Comparison of ENCODE assay signal across 8 mouse cellular contexts in the genomic region with DNA sequence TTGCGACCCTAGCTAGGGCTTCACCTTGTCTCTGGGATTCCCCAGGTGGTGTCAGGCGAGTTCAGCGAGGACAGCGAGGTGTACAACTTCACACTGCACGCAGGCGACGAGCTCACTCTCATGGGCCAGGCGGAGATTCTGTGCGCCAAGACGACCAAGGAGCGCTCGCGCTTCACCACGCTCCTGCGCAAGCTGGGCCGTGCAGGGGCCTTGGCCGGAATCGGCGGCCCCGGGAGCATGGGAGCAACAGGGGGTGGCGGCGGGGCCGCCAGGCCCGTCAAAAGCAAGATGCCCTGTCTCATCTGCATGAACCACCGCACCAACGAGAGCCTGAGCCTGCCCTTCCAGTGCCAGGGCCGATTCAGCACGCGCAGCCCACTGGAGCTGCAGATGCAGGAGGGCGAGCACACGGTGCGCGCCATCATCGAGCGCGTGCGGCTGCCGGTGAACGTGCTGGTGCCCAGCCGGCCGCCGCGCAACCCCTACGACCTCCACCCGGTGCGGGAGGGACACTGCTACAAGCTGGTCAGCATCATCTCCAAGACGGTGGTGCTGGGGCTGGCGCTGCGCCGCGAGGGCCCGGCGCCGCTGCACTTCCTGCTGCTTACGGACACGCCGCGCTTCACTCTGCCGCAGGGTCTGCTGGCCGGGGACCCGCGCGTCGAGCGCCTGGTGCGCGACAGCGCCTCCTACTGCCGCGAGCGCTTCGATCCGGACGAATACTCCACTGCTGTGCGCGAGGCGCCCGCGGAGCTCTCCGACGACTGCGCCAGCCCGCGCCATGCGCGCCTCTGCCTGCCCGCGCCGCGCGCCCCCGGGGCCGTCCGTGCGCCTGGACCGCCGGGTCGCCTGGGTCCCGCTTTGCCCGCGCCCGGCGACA. TPM values are rescaled to one million over a fixed set of nuclear protein-coding genes. Genes with fewer than 3 reads are reported as not detected.
DNase-seq lines count a peak whose midpoint lies in the region; ATAC-seq and TF ChIP-seq lines count a peak whose summit lies in the region.

No protein-coding gene starts in this region.

- peak overlapping the region; percentile 95 for H3K4me2 ChIP-seq in embryonic facial prominence, embryonic 13.5 days
- H3K4me2 ChIP-seq in heart, embryonic 11.5 days, result peak overlapping the region; percentile 98
- peak overlapping the region; percentile 94 for H3K4me2 ChIP-seq in kidney, embryonic 16.5 days (replicated peaks; ENCODE audit: low read depth, low read length)
- peak overlapping the region; percentile 61 for H3K4me2 ChIP-seq in liver, embryonic 14.5 days (ENCODE audit: low read depth)
- H3K4me2 ChIP-seq in neural tube, embryonic 11.5 days (ENCODE audit: low read depth), result peak overlapping the region; percentile 83

- H3K9me3 ChIP-seq in embryonic facial prominence, embryonic 13.5 days, result no peaks in the 10 kb centered on the region
- H3K9me3 ChIP-seq in heart, embryonic 11.5 days (replicated peaks; ENCODE audit: control insufficient read depth, low read length), result no peaks in the 10 kb centered on the region
- no peaks in the 10 kb centered on the region for H3K9me3 ChIP-seq in kidney, embryonic 16.5 days (ENCODE audit: low read length)
- no peaks in the 10 kb centered on the region for H3K9me3 ChIP-seq in liver, embryonic 14.5 days (ENCODE audit: control insufficient read depth, low read length)
- no peaks in the 10 kb centered on the region for H3K9me3 ChIP-seq in neural tube, embryonic 11.5 days (ENCODE audit: control insufficient read depth, low read length)

- no peak overlapping the region for H3K27ac ChIP-seq in embryonic facial prominence, embryonic 13.5 days
- H3K27ac ChIP-seq in heart, embryonic 11.5 days (ENCODE audit: low read depth, low read length), result no peak overlapping the region
- H3K27ac ChIP-seq in kidney, embryonic 16.5 days (ENCODE audit: low read length), result no peak overlapping the region
- no peak overlapping the region for H3K27ac ChIP-seq in liver, embryonic 14.5 days
- no peak overlapping the region for H3K27ac ChIP-seq in neural tube, embryonic 11.5 days (ENCODE audit: low read depth, low read length)

- peak overlapping the region; percentile 60 for H3K4me3 ChIP-seq in embryonic facial prominence, embryonic 13.5 days
- peak overlapping the region; percentile 60 for H3K4me3 ChIP-seq in heart, embryonic 11.5 days (ENCODE audit: low read depth, low read length)
- H3K4me3 ChIP-seq in kidney, embryonic 16.5 days (ENCODE audit: low read length), result peak overlapping the region; percentile 60
- peak overlapping the region; percentile 22 to 48 for H3K4me3 ChIP-seq in liver, embryonic 14.5 days (ENCODE audit: insufficient read depth in 1 of 2, low read depth in 2 of 2, low read length in 2 of 2)
- H3K4me3 ChIP-seq in neural tube, embryonic 11.5 days (ENCODE audit: low read depth, low read length), result peak overlapping the region; percentile 42

- peak; percentile 45 for DNase-seq in ovary, postnatal 10 days (ENCODE audit: low spot score)
- no peak for DNase-seq in ovary, adult 18-20 months (ENCODE audit: low spot score)
- peak in 1 of 3 experiments; percentile 20 for DNase-seq in liver, embryonic 14.5 days (ENCODE audit: low read depth in 3 of 3, low spot score in 3 of 3)
- DNase-seq in neural tube, embryonic 11.5 days (ENCODE audit: low spot score), result peak; percentile 91
- DNase-seq in testis, postnatal 14 days (ENCODE audit: low spot score), result peak; percentile 71

- H3K9ac ChIP-seq in embryonic facial prominence, embryonic 13.5 days, result peak overlapping the region; percentile 75
- peak overlapping the region; percentile 72 for H3K9ac ChIP-seq in heart, embryonic 11.5 days (ENCODE audit: low read depth, low read length)
- peak overlapping the region; percentile 73 for H3K9ac ChIP-seq in kidney, embryonic 16.5 days (replicated peaks; ENCODE audit: low read length)
- H3K9ac ChIP-seq in liver, embryonic 14.5 days (replicated peaks), result no peak overlapping the region
- H3K9ac ChIP-seq in neural tube, embryonic 11.5 days (ENCODE audit: low read length), result peak overlapping the region; percentile 64

- peaks cover 77% of the 10 kb centered on the region for H3K27me3 ChIP-seq in embryonic facial prominence, embryonic 13.5 days
- peaks cover 66% of the 10 kb centered on the region for H3K27me3 ChIP-seq in heart, embryonic 11.5 days (ENCODE audit: control insufficient read depth, insufficient read depth, low read length)
- peaks cover 15% of the 10 kb centered on the region for H3K27me3 ChIP-seq in kidney, embryonic 16.5 days (ENCODE audit: insufficient read depth, low read length)
- H3K27me3 ChIP-seq in liver, embryonic 14.5 days (ENCODE audit: control insufficient read depth, insufficient read depth, low read length), result peaks cover 50% of the 10 kb centered on the region
- H3K27me3 ChIP-seq in neural tube, embryonic 11.5 days (ENCODE audit: control insufficient read depth, insufficient read depth, low read length), result peaks cover 16% of the 10 kb centered on the region

- H3K4me1 ChIP-seq in embryonic facial prominence, embryonic 13.5 days, result peaks cover 25% of the 10 kb centered on the region
- H3K4me1 ChIP-seq in heart, embryonic 11.5 days (ENCODE audit: control insufficient read depth, insufficient read depth, low read length), result peaks cover 10% of the 10 kb centered on the region
- peaks cover 28% of the 10 kb centered on the region for H3K4me1 ChIP-seq in kidney, embryonic 16.5 days (ENCODE audit: insufficient read depth, low read length)
- peaks cover 0 to 6% of the 10 kb centered on the region in 2 experiments; a peak in 2 of 4 replicates for H3K4me1 ChIP-seq in liver, embryonic 14.5 days (replicated peaks; ENCODE audit: control insufficient read depth in 2 of 2, insufficient read depth in 2 of 2, low read length in 1 of 2)
- H3K4me1 ChIP-seq in neural tube, embryonic 11.5 days (ENCODE audit: control insufficient read depth, insufficient read depth, low read length), result peaks cover 21% of the 10 kb centered on the region

- no peak for TF ChIP-seq EP300 in liver, embryonic 14.5 days (IDR thresholded peaks at IDR 0.05; ENCODE audit: low read depth)

- peak; percentile 53 for TF ChIP-seq CTCF in liver, embryonic 14.5 days (IDR thresholded peaks at IDR 0.05; ENCODE audit: low read depth)

- under 1% methylated on average over 99 of the region's 103 CpGs for WGBS in embryonic facial prominence, embryonic 13.5 days
- under 1% methylated on average over 103 of the region's 103 CpGs for WGBS in heart, embryonic 11.5 days (ENCODE audit: insufficient replicate concordance)
- under 1% methylated on average over 103 of the region's 103 CpGs for WGBS in kidney, embryonic 16.5 days
- under 1% methylated on average over 99 of the region's 103 CpGs for WGBS in liver, embryonic 14.5 days (ENCODE audit: insufficient replicate concordance)
- under 1% methylated on average over 103 of the region's 103 CpGs for WGBS in neural tube, embryonic 11.5 days

- H3K36me3 ChIP-seq in embryonic facial prominence, embryonic 13.5 days, result peaks cover 27% of the 10 kb centered on the region
- peaks cover 12% of the 10 kb centered on the region for H3K36me3 ChIP-seq in heart, embryonic 11.5 days (ENCODE audit: control insufficient read depth, insufficient read depth, low read length)
- peaks cover 15% of the 10 kb centered on the region; the same call in 1 of the 2 replicates for H3K36me3 ChIP-seq in kidney, embryonic 16.5 days (ENCODE audit: insufficient read depth, low read length)
- no peaks in the 10 kb centered on the region for H3K36me3 ChIP-seq in liver, embryonic 14.5 days (replicated peaks; ENCODE audit: control insufficient read depth, insufficient read depth, low read depth)
- 0 out of 2 replicates have a peak, but pooled peaks cover 2% of the 10 kb centered on the region for H3K36me3 ChIP-seq in neural tube, embryonic 11.5 days (ENCODE audit: control insufficient read depth, insufficient read depth, low read length)

- peak; percentile 62; the same call in 1 of the 2 replicates for ATAC-seq in embryonic facial prominence, embryonic 13.5 days (ENCODE audit: insufficient number of reproducible peaks, insufficient read depth, low FRiP score, low TSS enrichment, low read depth)
- peak; percentile 40 for ATAC-seq in heart, embryonic 11.5 days (replicated peaks; ENCODE audit: insufficient number of reproducible peaks, low FRiP score, low TSS enrichment)
- ATAC-seq in kidney, embryonic 16.5 days (ENCODE audit: low FRiP score, low TSS enrichment), result peak; percentile 76
- peak; percentile 38; the same call in 1 of the 2 replicates for ATAC-seq in liver, embryonic 14.5 days (ENCODE audit: insufficient read depth)
- ATAC-seq in neural tube, embryonic 11.5 days (ENCODE audit: insufficient read depth, low FRiP score, low TSS enrichment), result peak; percentile 62; the same call in 1 of the 2 replicates

RNA-seq across cellular contexts. Expression of a gene that starts 8.2 kb away (rescaled TPM):
- polyA plus RNA-seq in embryonic facial prominence, embryonic 13.5 days (2015; fragmentation: Nextera tagmentation; extraction: Ambion mirVana), result not detected in 2 replicates
- not detected in 2 replicates for polyA plus RNA-seq in heart, embryonic 11.5 days (2014; fragmentation: Nextera tagmentation; extraction: Ambion mirVana)
- polyA plus RNA-seq in kidney, embryonic 16.5 days (2015; fragmentation: Nextera tagmentation; extraction: Ambion mirVana), result not detected in 2 replicates
- not detected in 2 replicates for polyA plus RNA-seq in liver, embryonic 14.5 days (2012; rRNA removed)
- not detected in 2 replicates for polyA plus RNA-seq in liver, embryonic 14.5 days (2014; fragmentation: Nextera tagmentation; extraction: Ambion mirVana)
- 2.1 and 2.3 TPM in 2 replicates for polyA plus RNA-seq in neural tube, embryonic 11.5 days (2014; fragmentation: Nextera tagmentation; extraction: Ambion mirVana)

RNA-seq across cellular contexts. Expression of a gene that starts 9.2 kb away (rescaled TPM):
- polyA plus RNA-seq in embryonic facial prominence, embryonic 13.5 days (2015; fragmentation: Nextera tagmentation; extraction: Ambion mirVana), result 0.47 and 1.2 TPM in 2 replicates
- 0.21 and 0.23 TPM in 2 replicates for polyA plus RNA-seq in heart, embryonic 11.5 days (2014; fragmentation: Nextera tagmentation; extraction: Ambion mirVana)
- polyA plus RNA-seq in kidney, embryonic 16.5 days (2015; fragmentation: Nextera tagmentation; extraction: Ambion mirVana), result 0.52 and 0.75 TPM in 2 replicates
- polyA plus RNA-seq in liver, embryonic 14.5 days (2012; rRNA removed), result 0.03 and 0.04 TPM in 2 replicates
- 0.05 TPM in 1 of 2 replicates, not detected in the other for polyA plus RNA-seq in liver, embryonic 14.5 days (2014; fragmentation: Nextera tagmentation; extraction: Ambion mirVana)
- polyA plus RNA-seq in neural tube, embryonic 11.5 days (2014; fragmentation: Nextera tagmentation; extraction: Ambion mirVana), result 14.4 and 16.5 TPM in 2 replicates

RNA-seq across cellular contexts. Expression of a gene that starts 40.7 kb away (rescaled TPM):
- polyA plus RNA-seq in embryonic facial prominence, embryonic 13.5 days (2015; fragmentation: Nextera tagmentation; extraction: Ambion mirVana), result 241 and 293 TPM in 2 replicates
- 158 and 173 TPM in 2 replicates for polyA plus RNA-seq in heart, embryonic 11.5 days (2014; fragmentation: Nextera tagmentation; extraction: Ambion mirVana)
- polyA plus RNA-seq in kidney, embryonic 16.5 days (2015; fragmentation: Nextera tagmentation; extraction: Ambion mirVana), result 282 and 287 TPM in 2 replicates
- polyA plus RNA-seq in liver, embryonic 14.5 days (2012; rRNA removed), result 38.1 and 119 TPM in 2 replicates
- 252 and 265 TPM in 2 replicates for polyA plus RNA-seq in liver, embryonic 14.5 days (2014; fragmentation: Nextera tagmentation; extraction: Ambion mirVana)
- 247 and 248 TPM in 2 replicates for polyA plus RNA-seq in neural tube, embryonic 11.5 days (2014; fragmentation: Nextera tagmentation; extraction: Ambion mirVana)

RNA-seq across cellular contexts. Expression of a gene that starts 40.8 kb away (rescaled TPM):
- 119 and 133 TPM in 2 replicates for polyA plus RNA-seq in embryonic facial prominence, embryonic 13.5 days (2015; fragmentation: Nextera tagmentation; extraction: Ambion mirVana)
- polyA plus RNA-seq in heart, embryonic 11.5 days (2014; fragmentation: Nextera tagmentation; extraction: Ambion mirVana), result 129 and 172 TPM in 2 replicates
- polyA plus RNA-seq in kidney, embryonic 16.5 days (2015; fragmentation: Nextera tagmentation; extraction: Ambion mirVana), result 170 and 179 TPM in 2 replicates
- 28.3 and 40.0 TPM in 2 replicates for polyA plus RNA-seq in liver, embryonic 14.5 days (2012; rRNA removed)
- polyA plus RNA-seq in liver, embryonic 14.5 days (2014; fragmentation: Nextera tagmentation; extraction: Ambion mirVana), result 73.9 and 84.9 TPM in 2 replicates
- polyA plus RNA-seq in neural tube, embryonic 11.5 days (2014; fragmentation: Nextera tagmentation; extraction: Ambion mirVana), result 93.0 and 102 TPM in 2 replicates

RNA-seq across cellular contexts. Expression of a gene that starts 40.9 kb away (rescaled TPM):
- polyA plus RNA-seq in embryonic facial prominence, embryonic 13.5 days (2015; fragmentation: Nextera tagmentation; extraction: Ambion mirVana), result 115 and 127 TPM in 2 replicates
- polyA plus RNA-seq in heart, embryonic 11.5 days (2014; fragmentation: Nextera tagmentation; extraction: Ambion mirVana), result 268 and 306 TPM in 2 replicates
- 169 and 194 TPM in 2 replicates for polyA plus RNA-seq in kidney, embryonic 16.5 days (2015; fragmentation: Nextera tagmentation; extraction: Ambion mirVana)
- polyA plus RNA-seq in liver, embryonic 14.5 days (2012; rRNA removed), result 42.0 and 60.7 TPM in 2 replicates
- 123 and 126 TPM in 2 replicates for polyA plus RNA-seq in liver, embryonic 14.5 days (2014; fragmentation: Nextera tagmentation; extraction: Ambion mirVana)
- polyA plus RNA-seq in neural tube, embryonic 11.5 days (2014; fragmentation: Nextera tagmentation; extraction: Ambion mirVana), result 108 and 112 TPM in 2 replicates
